Mouse (Mus musculus) liver, embryonic 16.5 days (tissue): ENCODE results near the gene Rcan2. TPM values are rescaled to one million over a fixed set of nuclear protein-coding genes. Genes with fewer than 3 reads are reported as not detected.

Experiments
- ATAC-seq: fragments of 200-750 bp; cut with Nextera tagmentation; 2 replicates; pipeline ENCODE4 v1.8.0; 2017; ENCODE audit warnings: low read depth, mild to moderate bottlenecking, moderate number of reproducible peaks, moderate library complexity
- H3K27ac ChIP-seq: fragments of 300-500 bp; sonication (generic); 2 replicates; pipeline ENCODE4 v1.5.1; 2014; ENCODE audit warnings: mild to moderate bottlenecking, low read length
- H3K27me3 ChIP-seq: fragments of 300-500 bp; sonication (generic); 2 replicates; pipeline ENCODE4 v1.6.1; 2014; ENCODE audit warnings: low read depth, low read length, mixed read lengths; ENCODE audit not compliant: control insufficient read depth, insufficient read depth
- H3K36me3 ChIP-seq: fragments of 300-500 bp; sonication (generic); 2 replicates; pipeline ENCODE4 v1.6.1; 2014; ENCODE audit warnings: mild to moderate bottlenecking; ENCODE audit not compliant: control insufficient read depth, insufficient read depth
- H3K4me1 ChIP-seq: fragments of 300-500 bp; sonication (generic); 2 replicates; pipeline ENCODE4 v1.6.1; 2014; ENCODE audit warnings: low read depth, low read length, mixed read lengths; ENCODE audit not compliant: control insufficient read depth
- H3K4me2 ChIP-seq: fragments of 300-500 bp; sonication (generic); 2 replicates; pipeline ENCODE4 v1.6.1; 2014; ENCODE audit warnings: low read depth, low read length, mixed read lengths
- H3K4me3 ChIP-seq: fragments of 300-500 bp; sonication (generic); 2 replicates; pipeline ENCODE4 v1.5.1; 2014; ENCODE audit warnings: low read depth, mild to moderate bottlenecking, low read length
- H3K9ac ChIP-seq: fragments of 300-500 bp; sonication (generic); 2 replicates; pipeline ENCODE4 v1.6.1; 2014; ENCODE audit warnings: low read depth, low read length
- H3K9me3 ChIP-seq: fragments of 300-500 bp; sonication (generic); replicated peaks from 2 replicates; pipeline ENCODE4 v1.6.1; 2016; ENCODE audit warnings: low read length; ENCODE audit not compliant: control insufficient read depth
- WGBS: fragments of 180-500 bp; shearing (Covaris S2); extraction: QIAGEN DNeasy Blood & Tissue Kit; methylation state at CpG from one replicate; pipeline ENCODE4 v1.1.7; 2014; ENCODE audit not compliant: insufficient replicate concordance; 5-methylcytosine and 5-hydroxymethylcytosine counted together
- polyA plus RNA-seq: library from polyadenylated mRNA; unstranded; fragments of >200 nt; fragmentation: Nextera tagmentation; extraction: Ambion mirVana; gene quantifications from 2 replicates; pipeline ENCODE4 v1.2.1, GENCODE M21; 2015

Gene Rcan2
- polyA plus RNA-seq, 1 experiment from 2014 or later = 1.2 TPM

DNA sequence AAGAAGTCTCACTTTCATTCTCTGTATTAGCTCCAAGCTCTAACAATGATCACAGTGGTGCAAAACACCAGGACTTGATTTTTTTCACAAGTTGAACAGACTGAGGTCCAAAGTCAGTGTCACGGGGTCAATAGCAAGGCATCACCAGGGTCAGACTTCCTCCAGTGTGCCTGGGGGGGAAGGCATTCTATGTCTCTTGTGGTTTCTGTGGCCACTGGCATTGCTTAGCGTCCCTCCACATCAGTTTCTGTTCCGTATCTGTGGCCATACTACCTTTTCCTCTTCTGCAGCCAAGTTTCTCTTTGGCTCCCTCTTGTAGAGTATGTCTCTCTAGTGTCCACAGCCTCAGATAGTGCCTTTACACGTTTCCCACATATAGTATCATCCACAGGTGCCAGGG, 252.3 kb downstream of the Rcan2 start:
- H3K4me1 ChIP-seq = peaks cover 3% of the 10 kb centered on the region
- H3K27ac ChIP-seq = no peak overlapping the region
- no peak overlapping the region for H3K4me3 ChIP-seq
- no peaks in the 10 kb centered on the region for H3K36me3 ChIP-seq
- H3K4me2 ChIP-seq = no peak overlapping the region
- H3K27me3 ChIP-seq = no peaks in the 10 kb centered on the region; the same call in 1 of the 2 replicates
- no peaks in the 10 kb centered on the region for H3K9me3 ChIP-seq
- whole genome bisulfite sequencing = 15% methylated on average over 4 of the region's 4 CpGs
- no peak overlapping the region for H3K9ac ChIP-seq
- ATAC-seq = no peak; the same call in 1 of the 2 replicates

DNA sequence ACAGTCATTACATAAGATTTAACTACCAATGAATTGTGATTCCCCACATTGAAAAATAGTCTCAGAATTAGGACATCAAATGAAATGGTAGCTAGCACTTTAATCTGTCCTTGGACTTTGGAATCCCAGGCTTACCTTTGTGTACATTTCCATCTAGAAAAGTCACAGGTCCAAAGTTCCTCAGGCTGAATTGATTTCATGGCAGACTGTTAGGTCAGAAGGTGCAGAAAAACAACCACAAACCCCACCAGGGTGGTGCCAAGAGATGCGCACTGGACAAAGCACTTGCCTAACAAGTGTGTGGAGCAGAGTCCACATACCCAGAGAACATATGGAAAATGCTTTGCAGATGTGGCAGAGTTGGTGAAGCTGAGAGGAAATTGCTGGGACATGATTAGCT, 256.0 kb downstream of the Rcan2 start:
- 81% methylated on average over 1 of the region's 1 CpGs for WGBS
- Histone ChIP-seq H3K4me2 (no peak overlapping the region), H3K27ac (no peak overlapping the region)

GRCm38 (mm10) chr17:44058145-44058544, 257.0 kb downstream of the Rcan2 start:
- Histone ChIP-seq H3K4me2 (no peak overlapping the region), H3K36me3 (no peaks in the 10 kb centered on the region), H3K4me1 (peaks cover 1% of the 10 kb centered on the region), H3K4me3 (no peak overlapping the region), H3K27ac (no peak overlapping the region), H3K9ac (no peak overlapping the region), H3K27me3 (no peaks in the 10 kb centered on the region), H3K9me3 (no peaks in the 10 kb centered on the region)
- ATAC-seq = no peak

More for the DNA sequence above, 256.0 kb downstream of the Rcan2 start:
- ATAC-seq = peak; percentile 51; the same call in 1 of the 2 replicates
- no peak overlapping the region for H3K4me3 ChIP-seq
- H3K36me3 ChIP-seq = no peaks in the 10 kb centered on the region
- H3K4me1 ChIP-seq = peaks cover 3% of the 10 kb centered on the region
- no peaks in the 10 kb centered on the region for H3K27me3 ChIP-seq
- H3K9ac ChIP-seq = no peak overlapping the region
- H3K9me3 ChIP-seq = no peaks in the 10 kb centered on the region

DNA sequence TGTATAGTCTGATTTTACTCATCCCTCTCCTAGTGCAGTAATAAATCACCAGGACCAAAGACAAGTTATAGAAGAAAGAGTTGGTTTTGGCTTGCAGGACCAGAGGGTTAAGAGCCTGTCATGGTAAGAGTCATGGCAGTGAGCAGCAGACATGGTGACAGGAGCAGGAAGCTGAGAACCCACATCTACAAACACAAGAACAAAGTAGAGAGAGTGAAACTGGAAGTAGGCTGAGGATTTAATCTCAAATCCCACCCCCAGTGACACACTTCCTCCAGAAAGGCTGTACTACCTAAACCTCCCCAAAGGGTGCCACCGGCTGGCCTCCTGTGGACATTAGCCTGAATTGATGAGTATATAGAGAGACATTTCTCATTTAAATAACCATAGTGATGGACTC, 259.6 kb downstream of the Rcan2 start:
- no peak for ATAC-seq
- Histone ChIP-seq H3K36me3 (no peaks in the 10 kb centered on the region), H3K4me2 (no peak overlapping the region), H3K4me1 (no peaks in the 10 kb centered on the region), H3K9me3 (no peaks in the 10 kb centered on the region), H3K4me3 (no peak overlapping the region), H3K9ac (no peak overlapping the region), H3K27me3 (no peaks in the 10 kb centered on the region), H3K27ac (no peak overlapping the region)
- WGBS = 68% methylated on average over 1 of the region's 1 CpGs

GRCm38 (mm10) chr17:44061289-44061890, 260.2 kb downstream of the Rcan2 start:
- no peak overlapping the region for H3K9ac ChIP-seq
- H3K4me2 ChIP-seq = no peak overlapping the region
- no peak overlapping the region for H3K4me3 ChIP-seq
- H3K27me3 ChIP-seq = no peaks in the 10 kb centered on the region
- WGBS = 58% methylated on average over 5 of the region's 5 CpGs
- H3K9me3 ChIP-seq = no peaks in the 10 kb centered on the region
- no peak overlapping the region for H3K27ac ChIP-seq
- no peak for ATAC-seq
- no peaks in the 10 kb centered on the region for H3K36me3 ChIP-seq
- no peaks in the 10 kb centered on the region for H3K4me1 ChIP-seq

GRCm38 (mm10) chr17:44068876-44069275, 267.7 kb downstream of the Rcan2 start:
- H3K9me3 ChIP-seq = no peaks in the 10 kb centered on the region
- H3K36me3 ChIP-seq = no peaks in the 10 kb centered on the region
- H3K4me3 ChIP-seq = no peak overlapping the region
- no peak overlapping the region for H3K4me2 ChIP-seq
- ATAC-seq = no peak
- WGBS = 51% methylated on average over 6 of the region's 6 CpGs
- no peaks in the 10 kb centered on the region for H3K27me3 ChIP-seq
- no peak overlapping the region for H3K9ac ChIP-seq
- H3K27ac ChIP-seq = no peak overlapping the region
- H3K4me1 ChIP-seq = no peaks in the 10 kb centered on the region

DNA sequence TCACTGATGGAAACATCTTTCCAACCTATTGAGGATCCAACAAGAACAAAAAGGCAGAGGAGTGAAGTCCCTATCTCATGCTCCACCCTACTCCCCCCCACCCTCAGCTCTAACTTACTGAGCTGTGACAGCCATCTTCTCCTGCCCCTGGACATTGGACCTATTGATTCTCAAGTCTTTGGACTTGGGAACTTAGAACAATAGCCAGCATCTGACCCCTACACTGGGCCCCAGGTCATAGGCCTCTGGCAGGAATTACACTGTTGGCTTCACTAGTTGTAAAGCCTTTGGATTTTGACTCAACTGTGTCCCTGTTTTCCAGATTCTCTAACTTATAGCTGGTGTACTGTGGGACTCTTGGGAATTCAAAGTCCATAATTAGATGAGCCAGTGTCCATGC, 270.5 kb downstream of the Rcan2 start:
- no peak for ATAC-seq
- H3K4me1 ChIP-seq = no peaks in the 10 kb centered on the region

DNA sequence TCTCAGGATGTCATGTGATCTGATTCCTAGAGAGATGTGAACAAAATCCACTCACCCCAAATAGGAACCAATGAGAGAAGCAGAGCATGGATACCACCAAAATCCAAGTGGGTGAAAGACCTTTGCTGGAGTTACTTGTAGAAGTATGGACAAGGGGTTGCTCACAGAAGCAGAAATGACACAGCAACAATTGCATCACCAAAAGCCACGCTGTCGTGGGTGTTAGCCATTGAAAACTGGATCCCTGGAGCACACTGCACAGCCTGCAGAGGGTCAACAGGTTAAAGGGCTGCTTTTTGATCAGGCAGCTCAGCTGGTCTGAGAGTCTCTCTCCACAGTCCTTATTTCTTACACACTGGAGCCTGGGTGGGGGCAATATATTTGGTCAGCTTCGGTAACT, 274.4 kb downstream of the Rcan2 start:
- no peak for ATAC-seq
- no peaks in the 10 kb centered on the region for H3K36me3 ChIP-seq
- H3K27me3 ChIP-seq = no peaks in the 10 kb centered on the region
- no peak overlapping the region for H3K4me2 ChIP-seq
- no peak overlapping the region for H3K4me3 ChIP-seq
- no peak overlapping the region for H3K27ac ChIP-seq
- 55% methylated on average over 3 of the region's 3 CpGs for WGBS
- H3K9me3 ChIP-seq = no peaks in the 10 kb centered on the region
- no peaks in the 10 kb centered on the region; the same call in 1 of the 2 replicates for H3K4me1 ChIP-seq
- H3K9ac ChIP-seq = no peak overlapping the region

More for the DNA sequence above, 270.5 kb downstream of the Rcan2 start:
- H3K9me3 ChIP-seq = no peaks in the 10 kb centered on the region
- no peak overlapping the region for H3K27ac ChIP-seq
- H3K36me3 ChIP-seq = no peaks in the 10 kb centered on the region
- no peak overlapping the region for H3K4me3 ChIP-seq
- H3K4me2 ChIP-seq = no peak overlapping the region
- H3K9ac ChIP-seq = no peak overlapping the region
- no peaks in the 10 kb centered on the region for H3K27me3 ChIP-seq

DNA sequence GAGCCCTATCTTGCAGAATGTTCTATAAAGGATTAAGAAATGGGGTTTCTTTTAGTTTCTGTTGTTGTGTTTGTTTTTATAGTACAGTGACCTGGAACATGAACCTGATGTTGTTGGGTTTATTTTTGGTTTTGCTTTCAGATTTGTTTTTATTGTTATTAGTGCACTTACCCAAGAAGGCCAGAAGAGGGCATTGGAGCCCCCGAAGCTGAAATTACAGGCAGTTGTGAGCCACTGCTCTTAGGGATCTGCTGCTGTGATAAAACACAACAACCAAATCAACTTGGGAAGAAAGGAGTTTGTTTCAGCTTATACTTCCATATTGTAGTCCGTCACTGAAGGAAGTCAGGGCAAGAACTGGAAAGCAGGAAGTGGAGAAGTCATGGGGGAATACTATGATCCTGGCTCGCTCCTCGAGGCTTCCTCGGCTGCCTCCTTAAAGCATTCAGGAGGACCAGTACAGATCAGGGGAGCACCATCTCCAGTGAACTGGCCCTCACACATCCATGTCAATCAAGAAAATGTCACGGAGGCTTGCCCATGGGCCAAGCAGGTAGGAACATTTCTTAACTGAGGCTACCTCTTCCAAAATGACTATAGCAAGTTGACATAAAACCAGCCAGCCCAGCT, 275.0 kb downstream of the Rcan2 start:
- no peak for ATAC-seq
- Histone ChIP-seq H3K4me2 (no peak overlapping the region), H3K4me3 (no peak overlapping the region), H3K9me3 (no peaks in the 10 kb centered on the region), H3K27me3 (no peaks in the 10 kb centered on the region), H3K9ac (no peak overlapping the region), H3K36me3 (no peaks in the 10 kb centered on the region), H3K27ac (no peak overlapping the region), H3K4me1 (no peaks in the 10 kb centered on the region; the same call in 1 of the 2 replicates)
- 44% methylated on average over 6 of the region's 6 CpGs for WGBS
